Mouse (Mus musculus) cortical plate, adult 2 months (tissue): ENCODE results near the gene Tor1aip2. TPM values are rescaled to one million over a fixed set of nuclear protein-coding genes. Genes with fewer than 3 reads are reported as not detected.

ENCODE experiments used
- H3K27ac ChIP-seq: fragments of 200-500 bp; 2 replicates; pipeline ENCODE4 v1.5.1; 2012; ENCODE audit warnings: low read length, control low read depth, inconsistent platforms; ENCODE audit not compliant: insufficient read depth
- H3K4me1 ChIP-seq: fragments of 200-500 bp; 2 replicates; pipeline ENCODE4 v1.6.1; 2011; ENCODE audit warnings: low read length; ENCODE audit not compliant: control insufficient read depth, insufficient read depth
- H3K4me3 ChIP-seq: fragments of 200-500 bp; 2 replicates; pipeline ENCODE4 v1.5.1; 2011; ENCODE audit warnings: mild to moderate bottlenecking, low read length, control low read depth; ENCODE audit not compliant: insufficient read depth
- CTCF ChIP-seq: fragments of 200-500 bp; IDR thresholded peaks from 2 replicates; pipeline ENCODE4 v1.5.1; 2011; ENCODE audit warnings: mild to moderate bottlenecking, control low read depth, low read length; ENCODE audit not compliant: insufficient read depth; ENCODE audit errors: extremely low read depth
- POLR2A ChIP-seq: fragments of 200-500 bp; IDR thresholded peaks from 2 replicates; pipeline ENCODE4 v1.6.1; 2011; ENCODE audit warnings: mild to moderate bottlenecking, low read length, control low read depth; ENCODE audit not compliant: insufficient read depth; ENCODE audit errors: extremely low read depth
- polyA plus RNA-seq: library from polyadenylated mRNA; depleted of rRNA; stranded (reverse); fragments of >200 nt; gene quantifications from 2 replicates; pipeline ENCODE4 v1.2.3, GENCODE M21; 2012; rRNA removed

Gene Tor1aip2
- polyA plus RNA-seq, 1 experiment: 48.4 TPM

DNA sequence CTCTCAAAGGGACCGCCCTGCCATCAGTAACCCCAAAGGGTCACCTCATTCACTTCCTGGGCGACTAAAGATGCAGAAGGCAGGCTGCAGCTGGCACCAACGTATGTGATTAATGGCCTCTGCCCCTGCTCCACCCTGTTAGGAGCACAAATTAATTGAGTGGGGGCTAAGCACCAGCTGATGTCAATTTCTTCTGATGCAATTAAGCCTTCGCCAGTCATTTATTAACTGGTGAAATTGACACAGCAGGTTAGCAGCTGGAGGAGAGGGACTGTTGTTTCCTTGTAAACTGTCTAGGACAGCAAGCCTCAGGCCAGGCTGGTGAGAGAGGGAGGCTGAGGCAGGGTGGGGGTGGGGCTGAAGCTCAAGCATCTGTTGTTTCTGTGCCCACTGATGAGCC, 54.8 kb downstream of the Tor1aip2 start:
- Histone ChIP-seq H3K27ac (no peak overlapping the region), H3K4me3 (no peak overlapping the region), H3K4me1 (no peaks in the 10 kb centered on the region)
- TF ChIP-seq CTCF (no peak), POLR2A (no peak)

- Histone ChIP-seq H3K27ac (no peak overlapping the region), H3K4me1 (no peaks in the 10 kb centered on the region), H3K4me3 (no peak overlapping the region)
- TF ChIP-seq POLR2A: no peak
- TF ChIP-seq CTCF: no peak
These were observed 56.6 kb downstream of the Tor1aip2 start for GRCm38 (mm10) chr1:156091811-156092210.

DNA sequence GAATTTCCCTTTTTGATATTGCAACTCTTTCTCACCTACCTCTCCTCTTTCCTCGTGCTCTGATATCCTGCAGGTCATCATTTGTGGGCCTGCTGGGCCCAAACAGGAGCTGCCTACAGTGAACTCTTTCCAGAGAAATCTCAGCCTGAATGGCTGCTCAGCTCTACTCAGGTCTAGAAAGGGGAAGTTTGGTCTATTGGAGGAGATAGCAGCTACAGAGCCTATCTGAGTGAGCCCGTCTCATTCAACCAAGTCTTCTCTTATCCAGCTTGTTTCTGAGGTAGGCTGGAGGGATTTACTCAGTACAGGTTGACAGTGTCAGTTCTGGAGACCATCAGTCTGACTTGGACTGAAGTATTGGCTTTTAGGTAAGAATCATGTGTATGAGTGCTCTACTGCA, 68.6 kb downstream of the Tor1aip2 start:
- Histone ChIP-seq H3K27ac (no peak overlapping the region), H3K4me3 (no peak overlapping the region), H3K4me1 (no peaks in the 10 kb centered on the region)
- TF ChIP-seq CTCF (no peak), POLR2A (no peak)

DNA sequence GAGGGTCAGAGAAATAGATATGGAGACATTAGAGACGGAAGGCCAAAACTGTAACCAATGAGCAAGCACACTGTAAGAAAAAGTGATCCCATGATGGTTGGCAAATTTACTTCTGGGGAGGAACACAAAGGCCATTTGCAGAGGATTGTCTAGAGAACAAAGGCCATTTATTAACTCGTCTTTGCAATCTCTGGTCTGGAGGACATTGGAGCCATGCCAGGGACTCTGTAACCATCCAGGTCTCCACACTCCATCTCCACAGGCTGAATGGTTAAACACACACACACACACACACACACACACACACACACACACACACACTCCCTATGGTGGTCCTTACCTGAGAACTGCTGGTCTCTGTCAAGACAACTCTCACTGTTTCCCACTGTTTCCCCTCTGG, 70.2 kb downstream of the Tor1aip2 start:
- Histone ChIP-seq H3K4me1 (no peaks in the 10 kb centered on the region), H3K27ac (no peak overlapping the region), H3K4me3 (no peak overlapping the region)
- TF ChIP-seq CTCF (no peak), POLR2A (no peak)

DNA sequence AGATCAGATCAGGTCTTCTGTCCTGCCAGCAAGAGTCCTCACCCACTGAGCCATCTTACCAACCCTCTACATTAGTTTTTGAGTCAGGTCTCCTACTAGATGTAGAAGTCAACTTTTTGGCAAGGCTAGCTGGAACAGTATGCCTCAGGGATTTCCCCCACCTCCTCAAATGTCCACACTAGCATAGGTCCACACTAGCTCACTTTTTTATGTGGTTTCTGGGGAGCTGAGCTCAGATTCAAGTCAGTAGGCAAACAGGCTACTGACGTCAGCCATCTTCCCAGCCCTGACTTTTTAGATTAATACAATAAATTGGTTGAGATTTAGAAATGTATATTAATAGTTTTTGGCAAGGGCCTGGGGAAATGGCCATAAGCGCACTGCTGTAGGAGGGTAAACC, 72.2 kb downstream of the Tor1aip2 start:
- H3K4me1 ChIP-seq: no peaks in the 10 kb centered on the region
- H3K27ac ChIP-seq: no peak overlapping the region
- H3K4me3 ChIP-seq: no peak overlapping the region
- no peak for TF ChIP-seq CTCF
- no peak for TF ChIP-seq POLR2A

- TF ChIP-seq CTCF (no peak), POLR2A (no peak)
- H3K27ac ChIP-seq: no peak overlapping the region
- no peaks in the 10 kb centered on the region for H3K4me1 ChIP-seq
- H3K4me3 ChIP-seq: no peak overlapping the region
These were observed 73.2 kb downstream of the Tor1aip2 start for GRCm38 (mm10) chr1:156108400-156108799.

- Histone ChIP-seq H3K4me3 (no peak overlapping the region), H3K27ac (no peak overlapping the region), H3K4me1 (no peaks in the 10 kb centered on the region)
- 0 out of 2 replicates have a peak, but pooled peaks have one; percentile 10 for TF ChIP-seq CTCF
- TF ChIP-seq POLR2A: no peak
These were observed 75.9 kb downstream of the Tor1aip2 start for GRCm38 (mm10) chr1:156111090-156111489.

- TF ChIP-seq POLR2A (no peak), CTCF (no peak)
- no peaks in the 10 kb centered on the region for H3K4me1 ChIP-seq
- no peak overlapping the region for H3K27ac ChIP-seq
- no peak overlapping the region for H3K4me3 ChIP-seq
These were observed 76.5 kb downstream of the Tor1aip2 start for GRCm38 (mm10) chr1:156111728-156112127.

GRCm38 (mm10) chr1:156112142-156112541, 76.9 kb downstream of the Tor1aip2 start:
- Histone ChIP-seq H3K27ac (no peak overlapping the region), H3K4me1 (no peaks in the 10 kb centered on the region), H3K4me3 (no peak overlapping the region)
- TF ChIP-seq POLR2A: no peak
- TF ChIP-seq CTCF: no peak

GRCm38 (mm10) chr1:156113884-156114499, 78.8 kb downstream of the Tor1aip2 start:
- TF ChIP-seq CTCF (no peak), POLR2A (no peak)
- H3K4me3 ChIP-seq: no peak overlapping the region
- H3K27ac ChIP-seq: no peak overlapping the region
- H3K4me1 ChIP-seq: no peaks in the 10 kb centered on the region

DNA sequence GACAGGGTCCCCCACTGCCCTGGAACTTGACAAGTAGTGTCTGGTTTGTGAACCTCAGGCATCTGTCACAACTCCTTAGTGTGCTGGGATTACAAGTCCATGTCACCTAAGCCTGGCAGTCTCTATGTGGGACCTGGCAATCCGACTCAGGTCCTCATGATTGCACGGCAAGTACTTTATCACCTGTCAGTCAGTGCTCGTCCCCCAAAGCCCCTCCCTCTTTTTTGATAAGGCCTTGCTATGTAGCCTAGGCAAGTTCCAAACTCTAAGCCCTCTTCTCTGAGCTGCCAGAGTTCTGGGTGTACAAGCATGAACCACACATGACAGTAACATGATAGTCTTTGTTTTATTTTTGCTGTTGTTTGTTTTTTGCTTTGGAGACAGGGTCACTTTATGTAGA, 81.6 kb downstream of the Tor1aip2 start:
- no peak overlapping the region for H3K27ac ChIP-seq
- TF ChIP-seq CTCF: no peak
- no peak for TF ChIP-seq POLR2A
- no peaks in the 10 kb centered on the region for H3K4me1 ChIP-seq
- H3K4me3 ChIP-seq: no peak overlapping the region

Other genes starting within 250 kb of the Tor1aip2 start
- gene Qsox1, start 222.5 kb upstream of the Tor1aip2 start, polyA plus RNA-seq: 33.5 and 34.6 TPM in 2 replicates
- 10.9 and 11.4 TPM in 2 replicates for gene Cep350, start 62.1 kb upstream of the Tor1aip2 start, polyA plus RNA-seq
- gene Tor1aip1, start 1.1 kb downstream of the Tor1aip2 start, polyA plus RNA-seq: 17.9 and 18.2 TPM in 2 replicates
- gene Fam163a, start 169.6 kb downstream of the Tor1aip2 start, polyA plus RNA-seq: 5.9 and 6.2 TPM in 2 replicates